Mouse (Mus musculus): ENCODE measurements around the gene Mmp25.

- TF ChIP-seq CTCF (IDR thresholded peaks at IDR 0.05; ENCODE audit: control insufficient read depth, insufficient read depth, insufficient replicate concordance, low read depth, low read length) (peak; percentile 76; the same call in 1 of the 2 replicates), POLR2A (IDR thresholded peaks at IDR 0.05; ENCODE audit: control insufficient read depth, low read depth, low read length) (no peak)
These were observed 34.7 kb downstream of the Mmp25 start for GRCm38 (mm10) chr17:23610361-23610800.

All from testis, adult 2 months (tissue).